Mouse (Mus musculus): ENCODE measurements around the gene Mrpl12.

- TF ChIP-seq CTCF (IDR thresholded peaks at IDR 0.05; ENCODE audit: borderline replicate concordance, extremely low read depth, insufficient read depth, insufficient read length) = no peak
- TF ChIP-seq POLR2A (IDR thresholded peaks at IDR 0.05; ENCODE audit: borderline replicate concordance, extremely low read depth, insufficient read depth, insufficient read length, poor library complexity, severe bottlenecking) = no peak
Observed at GRCm38 (mm10) chr11:120517147-120517546, 32.7 kb downstream of the Mrpl12 start.
